Mouse (Mus musculus) lung, postnatal 0 days (tissue): Measurements from ENCODE around the gene Scd4. TPM values are rescaled to one million over a fixed set of nuclear protein-coding genes. Genes with fewer than 3 reads are reported as not detected.
A peak's percentile ranks its signal among the peaks of the same experiment; 100 is the strongest.

Experiments
- ATAC-seq: fragments of 200-750 bp; cut with Nextera tagmentation; 2 replicates; pipeline ENCODE4 v1.8.0; 2017; ENCODE audit warnings: moderate library complexity
- DNase-seq: peaks from one replicate; pipeline ENCODE4 v3.0.0-alpha.2; 2016; ENCODE audit warnings: low spot score
- H3K27ac ChIP-seq: fragments of 300-500 bp; sonication (generic); 2 replicates; pipeline ENCODE4 v1.5.1; 2014; ENCODE audit warnings: antibody characterized with exemption, mild to moderate bottlenecking, low read length, mixed read lengths
- H3K27me3 ChIP-seq: fragments of 300-500 bp; sonication (generic); replicated peaks from 2 replicates; pipeline ENCODE4 v1.6.1; 2014; ENCODE audit warnings: low read length, mixed read lengths; ENCODE audit not compliant: insufficient read depth
- H3K36me3 ChIP-seq: fragments of 300-500 bp; sonication (generic); 2 replicates; pipeline ENCODE4 v1.6.1; 2014; ENCODE audit warnings: low read length, mixed read lengths; ENCODE audit not compliant: insufficient read depth
- H3K4me1 ChIP-seq: fragments of 300-500 bp; sonication (generic); 2 replicates; pipeline ENCODE4 v1.6.1; 2014; ENCODE audit warnings: antibody characterized with exemption, low read depth, low read length, mixed read lengths; ENCODE audit not compliant: insufficient read depth
- H3K4me2 ChIP-seq: fragments of 300-500 bp; sonication (generic); replicated peaks from 2 replicates; pipeline ENCODE4 v1.6.1; 2014; ENCODE audit warnings: low read depth, mild to moderate bottlenecking, low read length, moderate library complexity, mixed read lengths
- H3K4me3 ChIP-seq: fragments of 300-500 bp; sonication (generic); 2 replicates; pipeline ENCODE4 v1.5.1; 2014; ENCODE audit warnings: low read depth, low read length
- H3K9ac ChIP-seq: fragments of 300-500 bp; sonication (generic); replicated peaks from 2 replicates; pipeline ENCODE4 v1.6.1; 2014; ENCODE audit warnings: low read depth, mild to moderate bottlenecking
- H3K9me3 ChIP-seq: fragments of 300-500 bp; sonication (generic); 2 replicates; pipeline ENCODE4 v1.6.1; 2016; ENCODE audit warnings: low read length, mixed read lengths
- CTCF ChIP-seq: IDR thresholded peaks from 2 replicates; pipeline ENCODE4 v1.5.1; 2016; ENCODE audit warnings: antibody characterized with exemption, mild to moderate bottlenecking
- EP300 ChIP-seq: IDR thresholded peaks from 2 replicates; pipeline ENCODE4 v1.6.1; 2016; ENCODE audit warnings: antibody characterized with exemption, mild to moderate bottlenecking, control low read depth
- WGBS: fragments of 180-500 bp; shearing (Covaris S2); extraction: QIAGEN DNeasy Blood & Tissue Kit; methylation state at CpG from one replicate; pipeline ENCODE4 v1.1.7; 2014; 5-methylcytosine and 5-hydroxymethylcytosine counted together
- microRNA-seq: library from miRNA; unstranded; fragments of <30 nt; microRNA quantifications from one replicate; pipeline ENCODE4, GENCODE M21; 2016
- polyA plus RNA-seq: library from polyadenylated mRNA; unstranded; fragments of >200 nt; fragmentation: Nextera tagmentation; extraction: Ambion mirVana; gene quantifications from 2 replicates; pipeline ENCODE4 v1.2.1, GENCODE M21; 2015

The Scd4 gene
- polyA plus RNA-seq, 1 experiment from 2014 or later = 0.53 TPM

DNA sequence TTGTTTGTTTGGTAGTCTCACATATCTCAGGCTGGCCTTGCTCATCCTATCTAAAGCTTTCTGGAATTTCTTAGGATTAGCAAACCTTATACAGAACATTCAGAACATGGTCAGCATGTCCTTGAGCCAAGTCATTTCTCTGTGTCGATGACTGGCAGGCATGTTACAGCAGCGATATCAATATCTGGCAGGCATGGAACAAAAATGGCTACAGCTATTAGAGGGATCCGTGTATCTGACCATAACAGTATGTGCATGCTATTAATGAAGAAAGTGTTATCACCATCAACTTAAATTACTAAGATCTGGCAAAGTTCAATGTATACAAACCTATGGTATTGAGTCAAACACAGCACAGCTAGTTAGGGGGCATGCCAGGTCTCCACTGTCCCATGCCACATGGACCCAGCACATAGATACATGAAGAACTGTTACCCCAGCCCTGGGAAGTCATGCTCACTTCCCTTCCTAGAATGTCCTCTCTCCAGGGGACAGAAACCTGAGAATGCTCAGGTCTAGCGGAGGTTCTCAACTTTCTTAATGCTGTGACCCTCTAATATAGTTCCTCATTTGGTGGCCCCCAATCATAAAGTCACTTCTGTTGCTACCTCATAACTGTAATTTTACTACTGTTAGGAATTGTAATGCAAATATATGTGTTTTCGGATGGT is 59.6 kb downstream of the Scd4 start:
- no peaks in the 10 kb centered on the region for H3K36me3 ChIP-seq
- 85% methylated on average over 5 of the region's 5 CpGs for WGBS
- H3K4me1 ChIP-seq = 0 out of 2 replicates have a peak, but pooled peaks cover 6% of the 10 kb centered on the region
- no peak overlapping the region for H3K4me2 ChIP-seq
- no peak overlapping the region for H3K27ac ChIP-seq
- no peak for TF ChIP-seq EP300
- no peak for TF ChIP-seq CTCF
- no peak for ATAC-seq
- no peak overlapping the region for H3K9ac ChIP-seq
- no peak for DNase-seq
- no peaks in the 10 kb centered on the region for H3K27me3 ChIP-seq
- no peaks in the 10 kb centered on the region for H3K9me3 ChIP-seq
- no peak overlapping the region for H3K4me3 ChIP-seq

DNA sequence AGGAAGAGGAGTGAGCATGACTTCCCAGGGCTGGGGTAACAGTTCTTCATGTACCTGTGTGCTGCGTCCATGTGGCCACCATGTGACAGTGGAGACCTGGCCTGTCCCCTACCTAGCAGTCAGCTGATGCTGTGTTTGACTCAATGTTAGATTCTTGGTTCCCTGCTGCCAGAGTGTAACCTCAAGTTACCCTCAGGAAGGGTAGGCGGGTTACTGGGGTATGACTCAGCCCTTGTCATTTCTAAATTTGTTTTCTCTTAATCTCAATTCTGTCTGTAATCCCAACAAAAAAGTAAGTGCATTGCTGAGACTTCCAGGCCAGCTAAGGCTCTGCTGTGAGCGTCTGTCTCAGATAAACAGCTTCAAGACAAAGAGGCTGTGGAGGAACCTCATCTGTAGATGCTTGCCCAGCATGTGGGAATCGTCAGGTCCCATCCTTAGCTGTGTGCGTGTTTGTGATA is 61.1 kb downstream of the Scd4 start:
- DNase-seq = no peak
- 54% methylated on average over 5 of the region's 5 CpGs for WGBS
- Histone ChIP-seq H3K4me1 (0 out of 2 replicates have a peak, but pooled peaks cover 2% of the 10 kb centered on the region), H3K9me3 (no peaks in the 10 kb centered on the region), H3K27me3 (no peaks in the 10 kb centered on the region), H3K4me2 (no peak overlapping the region), H3K27ac (no peak overlapping the region), H3K4me3 (no peak overlapping the region), H3K9ac (no peak overlapping the region), H3K36me3 (no peaks in the 10 kb centered on the region)
- ATAC-seq = peak; percentile 24; the same call in 1 of the 2 replicates
- no peak for TF ChIP-seq EP300
- no peak for TF ChIP-seq CTCF

DNA sequence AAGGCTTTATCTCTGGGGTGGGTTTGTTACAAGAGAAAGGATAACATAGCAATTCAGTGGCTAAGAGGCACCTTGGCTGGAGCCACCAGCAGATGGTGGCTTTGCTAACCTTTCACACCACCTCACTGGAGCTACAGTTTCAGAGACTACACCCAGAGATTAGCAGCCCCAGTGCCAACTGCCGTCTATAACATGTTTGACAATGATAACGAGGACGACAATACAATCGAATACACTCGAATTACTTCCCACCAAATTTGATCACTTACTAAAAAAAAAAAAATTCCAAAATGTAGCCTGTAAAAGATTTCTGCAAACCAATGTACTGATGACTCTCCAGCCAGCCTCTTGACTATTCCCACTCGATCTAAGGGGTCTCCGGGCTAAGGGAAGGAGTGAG is 62.1 kb downstream of the Scd4 start:
- Histone ChIP-seq H3K9ac (no peak overlapping the region), H3K27ac (no peak overlapping the region), H3K4me2 (no peak overlapping the region), H3K4me1 (no peaks in the 10 kb centered on the region), H3K9me3 (no peaks in the 10 kb centered on the region), H3K4me3 (no peak overlapping the region), H3K27me3 (no peaks in the 10 kb centered on the region), H3K36me3 (no peaks in the 10 kb centered on the region)
- TF ChIP-seq CTCF = no peak
- TF ChIP-seq EP300 = no peak
- no peak for DNase-seq
- no peak for ATAC-seq
- WGBS = 65% methylated on average over 7 of the region's 7 CpGs

Small RNA genes within 50 kb of the gene (microRNA-seq; reads per million reads assigned to microRNA genes)
- gene Mir5114 = 1.2 reads per million

Other genes starting within 250 kb of the Scd4 start
- gene Chuk, start 225.6 kb upstream of the Scd4 start, polyA plus RNA-seq = 32.8 and 33.4 TPM in 2 replicates
- 14.2 and 18.5 TPM in 2 replicates for gene Cwf19l1, start 197.2 kb upstream of the Scd4 start, polyA plus RNA-seq
- 62.0 and 63.5 TPM in 2 replicates for gene Bloc1s2, start 186.6 kb upstream of the Scd4 start, polyA plus RNA-seq
- 0.04 and 0.05 TPM in 2 replicates for gene Pkd2l1, start 140.7 kb upstream of the Scd4 start, polyA plus RNA-seq
- gene Scd3, start 129.8 kb upstream of the Scd4 start, polyA plus RNA-seq = 0.50 and 0.60 TPM in 2 replicates
- 99.3 and 118 TPM in 2 replicates for gene Scd2, start 39.4 kb upstream of the Scd4 start, polyA plus RNA-seq
- 41.6 and 93.7 TPM in 2 replicates for gene Scd1, start 74.8 kb downstream of the Scd4 start, polyA plus RNA-seq
- gene Wnt8b, start 160.4 kb downstream of the Scd4 start, polyA plus RNA-seq = not detected in 2 replicates
- 0.42 and 0.46 TPM in 2 replicates for gene Sec31b, start 212.8 kb downstream of the Scd4 start, polyA plus RNA-seq
- gene Gm20538, start 219.7 kb downstream of the Scd4 start, polyA plus RNA-seq = 0.86 TPM in 1 of 2 replicates, not detected in the other
- gene Ndufb8, start 222.3 kb downstream of the Scd4 start, polyA plus RNA-seq = 348 and 406 TPM in 2 replicates
- gene Hif1an, start 229.8 kb downstream of the Scd4 start, polyA plus RNA-seq = 21.7 and 23.8 TPM in 2 replicates